Mouse (Mus musculus) heart, embryonic 14.5 days (tissue): Measurements from ENCODE around the gene Gtse1. TPM values are rescaled to one million over a fixed set of nuclear protein-coding genes. Genes with fewer than 3 reads are reported as not detected.

Source experiments
- ATAC-seq: fragments of 200-750 bp; cut with Nextera tagmentation; 2 replicates; pipeline ENCODE4 v1.8.0; 2017; ENCODE audit warnings: low read depth, moderate TSS enrichment; ENCODE audit not compliant: insufficient number of reproducible peaks, insufficient read depth, low FRiP score
- H3K27ac ChIP-seq, 2 experiments: fragments of 200-500 bp in 1 of 2; fragments of 300-500 bp in 1 of 2; sonication (generic) in 1 of 2; replicated peaks in 1 of 2; 2 replicates each; pipeline ENCODE4 v1.5.1; 2012 to 2014; ENCODE audit warnings: low read depth in 2 of 2, low read length in 2 of 2, control low read depth in 1 of 2, mild to moderate bottlenecking in 1 of 2, mixed read lengths in 1 of 2; ENCODE audit not compliant: control insufficient read depth in 1 of 2, insufficient read depth in 1 of 2
- H3K27me3 ChIP-seq: fragments of 300-500 bp; sonication (generic); 2 replicates; pipeline ENCODE4 v1.6.1; 2014; ENCODE audit warnings: mild to moderate bottlenecking, low read length, control low read depth; ENCODE audit not compliant: control insufficient read depth, insufficient read depth
- H3K36me3 ChIP-seq: fragments of 300-500 bp; sonication (generic); 2 replicates; pipeline ENCODE4 v1.6.1; 2014; ENCODE audit warnings: mild to moderate bottlenecking, control low read depth, low read length, mixed read lengths; ENCODE audit not compliant: control insufficient read depth, insufficient read depth
- H3K4me1 ChIP-seq, 2 experiments: fragments of 200-500 bp in 1 of 2; fragments of 300-500 bp in 1 of 2; sonication (generic) in 1 of 2; 2 replicates each; pipeline ENCODE4 v1.6.1; 2012 to 2014; ENCODE audit warnings: low read length in 2 of 2, control low read depth in 1 of 2, mixed read lengths in 1 of 2; ENCODE audit not compliant: control insufficient read depth in 2 of 2, insufficient read depth in 2 of 2
- H3K4me2 ChIP-seq: fragments of 300-500 bp; sonication (generic); 2 replicates; pipeline ENCODE4 v1.6.1; 2014; ENCODE audit warnings: mild to moderate bottlenecking, low read length
- H3K4me3 ChIP-seq, 2 experiments: fragments of 200-500 bp in 1 of 2; fragments of 300-500 bp in 1 of 2; sonication (generic) in 1 of 2; 2 replicates each; pipeline ENCODE4 v1.5.1; 2012 to 2014; ENCODE audit warnings: low read length in 2 of 2, mild to moderate bottlenecking in 2 of 2, control low read depth in 1 of 2, low read depth in 1 of 2, moderate library complexity in 1 of 2; ENCODE audit not compliant: control insufficient read depth in 1 of 2, insufficient read depth in 1 of 2
- H3K9ac ChIP-seq: fragments of 300-500 bp; sonication (generic); 2 replicates; pipeline ENCODE4 v1.6.1; 2014; ENCODE audit warnings: mild to moderate bottlenecking, low read length
- H3K9me3 ChIP-seq: fragments of 300-500 bp; sonication (generic); 2 replicates; pipeline ENCODE4 v1.6.1; 2016; ENCODE audit warnings: low read length, control low read depth; ENCODE audit not compliant: control insufficient read depth
- WGBS: fragments of 180-500 bp; shearing (Covaris S2); extraction: QIAGEN DNeasy Blood & Tissue Kit; methylation state at CpG from one replicate; pipeline ENCODE4 v1.1.7; 2014; 5-methylcytosine and 5-hydroxymethylcytosine counted together
- polyA plus RNA-seq: library from polyadenylated mRNA; unstranded; fragments of >200 nt; fragmentation: Nextera tagmentation; extraction: Ambion mirVana; gene quantifications from 2 replicates; pipeline ENCODE4 v1.2.1, GENCODE M21; 2014

Gtse1 gene
- polyA plus RNA-seq, 1 experiment from 2014 or later, result 21.8 TPM

DNA sequence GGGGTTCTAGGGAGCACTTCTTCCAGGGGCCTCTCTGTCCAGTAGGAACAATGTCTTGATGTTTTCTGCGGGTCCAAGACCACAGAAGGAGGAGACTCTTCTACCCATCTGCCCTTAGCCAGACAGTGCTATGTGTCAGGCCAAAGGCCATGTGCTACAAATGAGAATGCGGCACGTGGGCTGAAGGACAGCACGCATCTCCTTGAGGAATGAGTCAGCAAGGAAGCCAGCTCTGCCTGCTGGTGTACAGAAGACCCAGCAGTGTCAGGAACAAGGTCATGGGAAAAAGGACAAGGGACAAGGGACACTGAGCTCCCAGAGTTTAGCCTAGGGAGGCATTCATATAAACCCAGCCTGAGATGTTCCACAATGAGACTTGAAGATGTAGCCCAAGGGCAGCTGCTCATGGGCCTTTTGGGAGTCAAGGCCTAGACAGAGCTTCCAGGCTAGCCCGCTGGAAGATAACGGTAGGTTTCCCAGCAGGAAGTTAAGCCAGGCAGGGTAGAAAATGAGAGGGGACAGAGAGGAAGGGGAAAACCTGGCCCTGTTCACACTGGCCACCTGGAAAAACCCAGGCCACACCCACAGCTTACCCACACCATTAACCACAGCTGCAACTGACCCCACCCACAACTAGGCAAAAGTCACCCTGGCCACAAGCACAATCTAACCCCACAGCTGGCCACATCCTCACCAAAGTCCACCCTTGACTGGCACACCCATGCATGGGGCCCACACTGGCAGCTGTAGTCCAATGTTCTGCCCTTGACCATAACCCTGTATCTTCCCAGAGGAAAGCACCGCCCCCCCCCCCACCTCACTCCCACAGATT, 49.3 kb downstream of the Gtse1 start:
- Histone ChIP-seq H3K9ac (no peak overlapping the region), H3K9me3 (no peaks in the 10 kb centered on the region), H3K4me2 (no peak overlapping the region), H3K36me3 (no peaks in the 10 kb centered on the region), H3K4me1 (peaks cover 4 to 13% of the 10 kb centered on the region in 2 experiments; a peak in 2 of 4 replicates), H3K4me3 (no peak overlapping the region), H3K27me3 (no peaks in the 10 kb centered on the region), H3K27ac (no peak overlapping the region)
- no peak for ATAC-seq
- 85% methylated on average over 7 of the region's 7 CpGs for WGBS

DNA sequence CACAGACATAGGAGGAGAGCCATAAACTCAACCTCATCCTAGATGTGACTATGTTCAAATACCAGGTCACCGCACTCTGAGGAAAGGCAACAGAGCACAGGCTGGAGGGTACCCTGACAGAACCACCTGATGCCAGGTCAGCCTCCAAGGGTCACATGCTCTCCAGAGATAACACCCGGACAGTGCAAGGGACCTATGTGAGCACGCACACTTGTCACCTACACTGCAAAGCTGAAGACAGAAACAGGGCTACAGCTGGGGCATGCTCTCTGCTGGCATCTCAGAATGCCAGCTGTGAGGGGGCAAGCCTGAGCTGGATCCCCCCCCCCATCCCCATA, 49.9 kb downstream of the Gtse1 start:
- no peak overlapping the region for H3K9ac ChIP-seq
- H3K4me2 ChIP-seq, result no peak overlapping the region
- H3K27me3 ChIP-seq, result no peaks in the 10 kb centered on the region
- H3K9me3 ChIP-seq, result no peaks in the 10 kb centered on the region
- H3K4me3 ChIP-seq, result no peak overlapping the region
- H3K36me3 ChIP-seq, result no peaks in the 10 kb centered on the region
- ATAC-seq, result no peak
- no peak overlapping the region for H3K27ac ChIP-seq
- WGBS, result 63% methylated on average over 3 of the region's 3 CpGs
- peaks cover 4 to 13% of the 10 kb centered on the region in 2 experiments; a peak in 2 of 4 replicates for H3K4me1 ChIP-seq

DNA sequence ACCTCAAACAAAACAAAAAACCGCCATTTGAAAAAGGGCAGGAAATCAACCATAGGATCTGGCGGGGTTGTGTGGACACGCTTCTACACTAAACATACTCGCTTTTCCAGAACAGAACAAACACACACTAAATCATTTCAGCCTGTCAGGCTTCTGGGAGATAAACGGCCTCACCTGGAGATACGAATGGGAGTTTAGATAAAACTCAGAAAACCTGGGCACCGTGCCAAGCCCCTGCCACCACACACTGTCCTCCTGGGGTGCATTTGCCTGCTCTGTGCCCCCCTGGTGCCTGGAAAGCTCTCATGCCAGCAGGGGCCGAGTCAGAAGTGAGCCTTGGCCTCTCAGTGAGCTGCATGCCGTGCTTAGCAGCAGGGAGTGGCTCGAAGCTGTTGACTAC, 50.4 kb downstream of the Gtse1 start:
- Histone ChIP-seq H3K4me1 (peaks cover 4 to 13% of the 10 kb centered on the region in 2 experiments; a peak in 2 of 4 replicates), H3K9ac (no peak overlapping the region), H3K4me3 (no peak overlapping the region), H3K9me3 (no peaks in the 10 kb centered on the region), H3K36me3 (no peaks in the 10 kb centered on the region), H3K27me3 (no peaks in the 10 kb centered on the region), H3K27ac (no peak overlapping the region), H3K4me2 (no peak overlapping the region)
- ATAC-seq, result no peak; the same call in 1 of the 2 replicates
- 45% methylated on average over 10 of the region's 10 CpGs for WGBS

DNA sequence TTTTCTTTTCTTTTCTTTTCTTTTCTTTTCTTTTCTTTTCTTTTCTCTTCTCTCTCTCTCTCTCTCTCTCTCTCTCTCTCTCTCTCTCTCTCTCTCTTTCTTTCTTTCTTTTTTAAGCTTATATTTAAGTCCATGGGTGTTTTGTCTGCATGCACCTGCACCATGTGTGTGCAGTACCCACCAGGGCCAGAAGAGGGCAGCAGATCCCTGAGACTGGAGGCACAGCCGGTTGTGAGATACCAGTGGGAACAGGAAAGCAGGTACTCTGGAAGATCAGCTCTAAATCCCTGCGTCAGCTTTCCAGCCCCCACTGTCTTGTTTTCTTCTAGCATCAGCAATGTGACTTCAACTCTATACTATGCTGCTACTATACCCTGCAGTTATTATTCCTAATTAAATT, 54.1 kb downstream of the Gtse1 start:
- Histone ChIP-seq H3K27ac (no peak overlapping the region), H3K4me2 (no peak overlapping the region), H3K9ac (no peak overlapping the region), H3K9me3 (0 out of 2 replicates have a peak, but pooled peaks cover 2% of the 10 kb centered on the region), H3K4me1 (peaks cover 4 to 13% of the 10 kb centered on the region in 2 experiments; a peak in 2 of 4 replicates), H3K4me3 (no peak overlapping the region), H3K36me3 (no peaks in the 10 kb centered on the region), H3K27me3 (no peaks in the 10 kb centered on the region)
- 35% methylated on average over 2 of the region's 2 CpGs for WGBS
- no peak for ATAC-seq

DNA sequence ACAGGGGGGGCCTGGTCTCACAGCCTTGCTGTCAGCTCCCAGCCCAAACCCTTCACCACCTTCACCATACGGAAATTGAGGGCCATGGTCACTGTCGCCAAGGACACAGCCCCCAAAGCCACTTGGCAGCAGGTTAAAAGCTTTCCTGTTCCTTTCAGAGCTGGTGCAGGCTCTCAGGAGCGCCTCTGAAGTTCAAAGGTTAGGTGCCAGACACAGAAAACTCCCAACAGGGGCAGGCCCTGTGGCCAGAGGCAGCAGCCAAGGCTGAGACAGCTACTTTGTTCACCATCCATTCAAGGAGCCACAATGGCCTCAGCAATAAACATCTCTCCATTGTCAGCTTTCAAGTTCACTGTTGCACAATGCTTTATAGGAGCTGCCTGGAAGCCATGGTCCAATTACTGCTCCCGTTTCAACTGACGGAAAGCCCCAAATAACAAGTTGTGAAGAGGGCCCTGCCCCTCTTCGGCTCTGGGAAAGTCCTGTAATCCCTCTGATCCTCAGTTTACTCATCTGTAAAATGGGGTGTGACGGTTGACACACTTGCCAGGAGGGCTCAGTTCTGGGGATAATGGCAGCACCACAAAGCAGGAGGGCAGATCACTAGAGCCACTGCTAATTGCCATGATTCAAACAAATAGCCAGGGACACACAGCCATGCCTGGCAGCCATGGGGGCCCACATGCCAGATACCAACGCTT, 59.8 kb downstream of the Gtse1 start:
- WGBS, result 73% methylated on average over 8 of the region's 8 CpGs
- Histone ChIP-seq H3K9me3 (0 out of 2 replicates have a peak, but pooled peaks cover 2% of the 10 kb centered on the region), H3K27me3 (no peaks in the 10 kb centered on the region), H3K36me3 (peaks cover 4% of the 10 kb centered on the region; the same call in 1 of the 2 replicates), H3K4me2 (no peak overlapping the region), H3K4me1 (peaks cover 0 to 2% of the 10 kb centered on the region in 2 experiments; a peak in 1 of 4 replicates), H3K27ac (no peak overlapping the region), H3K9ac (no peak overlapping the region), H3K4me3 (no peak overlapping the region)
- ATAC-seq, result no peak

DNA sequence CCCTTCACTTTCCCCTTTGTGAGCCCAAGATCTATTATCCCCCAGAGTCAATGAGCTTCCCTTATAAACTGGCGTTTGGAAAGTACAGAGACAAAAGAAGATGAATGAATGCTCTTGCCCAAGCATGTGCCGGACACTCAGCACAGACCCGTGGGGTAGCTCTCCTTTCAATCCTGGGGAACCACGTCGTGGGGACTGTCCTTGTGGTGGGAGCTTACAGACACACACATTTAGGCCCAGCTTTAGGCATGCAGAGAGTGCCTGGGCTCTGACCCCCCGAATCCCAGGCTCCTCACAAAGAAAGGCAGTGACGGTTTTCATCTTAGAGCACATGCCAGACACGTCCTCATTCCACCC, 60.3 kb downstream of the Gtse1 start:
- H3K4me2 ChIP-seq, result no peak overlapping the region
- no peaks in the 10 kb centered on the region for H3K27me3 ChIP-seq
- H3K4me1 ChIP-seq, result peaks cover 0 to 2% of the 10 kb centered on the region in 2 experiments; a peak in 1 of 4 replicates
- ATAC-seq, result no peak
- peaks cover 4% of the 10 kb centered on the region; the same call in 1 of the 2 replicates for H3K36me3 ChIP-seq
- H3K9me3 ChIP-seq, result 0 out of 2 replicates have a peak, but pooled peaks cover 2% of the 10 kb centered on the region
- H3K9ac ChIP-seq, result no peak overlapping the region
- WGBS, result 80% methylated on average over 8 of the region's 8 CpGs
- H3K4me3 ChIP-seq, result no peak overlapping the region
- no peak overlapping the region for H3K27ac ChIP-seq

DNA sequence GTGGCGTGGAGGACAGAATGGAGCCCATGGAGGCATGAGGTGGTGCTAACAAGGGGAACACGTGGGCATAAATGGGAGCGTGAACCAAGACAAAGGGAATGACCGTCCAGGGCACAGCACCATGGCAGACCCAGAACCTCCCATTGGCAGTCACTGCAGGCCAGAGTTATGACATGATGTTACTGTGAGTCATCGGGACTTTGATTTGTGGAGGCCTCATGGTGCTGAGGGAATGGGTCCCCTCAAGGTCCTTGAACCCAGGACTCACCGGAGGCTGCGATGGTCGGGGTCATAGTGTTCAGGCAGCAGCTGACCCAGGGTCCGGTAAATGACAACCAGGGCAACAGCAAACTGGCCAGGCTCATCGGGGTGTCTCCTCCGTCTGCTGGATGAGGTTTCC, 62.3 kb downstream of the Gtse1 start:
- Histone ChIP-seq H3K4me3 (no peak overlapping the region), H3K9ac (no peak overlapping the region), H3K4me2 (no peak overlapping the region), H3K9me3 (no peaks in the 10 kb centered on the region), H3K27me3 (no peaks in the 10 kb centered on the region), H3K27ac (no peak overlapping the region), H3K4me1 (peaks cover 0 to 2% of the 10 kb centered on the region in 2 experiments; a peak in 1 of 4 replicates), H3K36me3 (peaks cover 15% of the 10 kb centered on the region; the same call in 1 of the 2 replicates)
- 93% methylated on average over 11 of the region's 11 CpGs for WGBS
- ATAC-seq, result no peak
